Mouse (Mus musculus): ENCODE results near the gene Tctex1d4. TPM values are rescaled to one million over a fixed set of nuclear protein-coding genes. Genes with fewer than 3 reads are reported as not detected.

Gene Tctex1d4
- total and polyA plus RNA-seq, 3 experiments = 0.98 TPM; not detected in 2

GRCm38 (mm10) chr4:117120445-117121414 lies 5.9 kb upstream of the Tctex1d4 start (continued):
- TF ChIP-seq MXI1 (IDR thresholded peaks at IDR 0.05; ENCODE audit: low read depth, low read length) = peak; percentile 77

- H3K4me3 ChIP-seq (replicated peaks in 1 of 3; ENCODE audit: low read depth in 2 of 3, low read length in 2 of 3, poor library complexity in 1 of 3) = peak overlapping the region in 1 of 3 experiments; percentile 27
- TF ChIP-seq ZMIZ1 (IDR thresholded peaks at IDR 0.05; ENCODE audit: low read depth, low read length) (no peak), UBTF (IDR thresholded peaks at IDR 0.05; ENCODE audit: low read depth, low read length) (no peak), RCOR1 (conservative IDR thresholded peaks at IDR 0.05; ENCODE audit: low read depth, low read length) (no peak), MAZ (IDR thresholded peaks at IDR 0.05; ENCODE audit: low read depth, low read length) (no peak), CHD2 (IDR thresholded peaks at IDR 0.05; ENCODE audit: low read length) (no peak), PAX5 (IDR thresholded peaks at IDR 0.05; ENCODE audit: low read length) (no peak), ZKSCAN1 (IDR thresholded peaks at IDR 0.05; ENCODE audit: borderline replicate concordance, low read depth, low read length) (no peak), ZC3H11A (IDR thresholded peaks at IDR 0.05; ENCODE audit: low read depth, low read length) (no peak), ETS1 (conservative IDR thresholded peaks at IDR 0.05; ENCODE audit: low read depth, low read length) (no peak), USF2 (conservative IDR thresholded peaks at IDR 0.05; ENCODE audit: low read depth, low read length) (no peak), JUN (IDR thresholded peaks at IDR 0.05; ENCODE audit: insufficient read depth, low read depth, low read length) (no peak), CHD1 (IDR thresholded peaks at IDR 0.05; ENCODE audit: low read depth, low read length) (no peak), EP300 (IDR thresholded peaks at IDR 0.05; ENCODE audit: low read length) (no peak), RAD21 (IDR thresholded peaks at IDR 0.05; ENCODE audit: low read depth, low read length) (no peak), TBP (conservative IDR thresholded peaks at IDR 0.05; ENCODE audit: low read depth, low read length) (no peak), POLR2A (IDR thresholded peaks at IDR 0.05; ENCODE audit: low read depth, low read length) (no peak), MEF2A (IDR thresholded peaks at IDR 0.05; ENCODE audit: borderline replicate concordance, low read depth, low read length) (no peak), GABPA (IDR thresholded peaks at IDR 0.05; ENCODE audit: insufficient replicate concordance, low read depth, low read length) (no peak), NELFE (IDR thresholded peaks at IDR 0.05; ENCODE audit: low read depth, low read length) (no peak), BHLHE40 (IDR thresholded peaks at IDR 0.05; ENCODE audit: low read depth, low read length) (no peak)
- no peaks in the 10 kb centered on the region for H3K27me3 ChIP-seq (replicated peaks)
- no peaks in the 10 kb centered on the region for H3K9me3 ChIP-seq (replicated peaks; ENCODE audit: low read length)
- H3K36me3 ChIP-seq (replicated peaks in 1 of 2; ENCODE audit: control insufficient read depth in 1 of 2, insufficient read depth in 1 of 2, low read length in 1 of 2) = peaks cover 5 to 19% of the 10 kb centered on the region in 2 experiments
- peaks cover 17 to 66% of the 10 kb centered on the region in 2 experiments for H3K4me1 ChIP-seq (ENCODE audit: control insufficient read depth in 1 of 2, insufficient read depth in 2 of 2)
- in situ Hi-C loops (cut with MboI; ENCODE audit: low pct_ligation_motif_present, low pct_unique_long_range_greater_than_20kb, low sequenced_read_pairs) = no loop called here
- dilution Hi-C loops (cut with MboI; ENCODE audit: extremely low pct_ligation_motif_present, extremely low pct_unique_long_range_greater_than_20kb, low sequenced_read_pairs) = no loop called here
- no peak for DNase-seq (ENCODE audit: extremely low read depth)
- peak overlapping the region; percentile 29; the same call in 1 of the 2 replicates for H3K27ac ChIP-seq (ENCODE audit: insufficient read depth, low read depth)
- H3K79me2 ChIP-seq (replicated peaks; ENCODE audit: control insufficient read depth, extremely low read depth, insufficient read depth, poor library complexity, severe bottlenecking) = peaks cover 8% of the 10 kb centered on the region; the same call in 1 of the 2 replicates
- peak overlapping the region; percentile 54; the same call in 1 of the 2 replicates for H3K9ac ChIP-seq (ENCODE audit: insufficient read depth, low read depth)
- H3K4me2 ChIP-seq (ENCODE audit: insufficient read depth, low read depth, poor library complexity, severe bottlenecking) = peak overlapping the region; percentile 37
These were observed 4.4 kb upstream of the Tctex1d4 start for GRCm38 (mm10) chr4:117122209-117122608.
